Mouse (Mus musculus) neural tube, embryonic 12.5 days (tissue): ENCODE data around the gene Meig1. TPM values are rescaled to one million over a fixed set of nuclear protein-coding genes. Genes with fewer than 3 reads are reported as not detected.

Source experiments
- polyA plus RNA-seq: library from polyadenylated mRNA; unstranded; fragments of >200 nt; fragmentation: Nextera tagmentation; extraction: Ambion mirVana; gene quantifications from 2 replicates; pipeline ENCODE4 v1.2.1, GENCODE M21; 2016

Meig1 gene
- polyA plus RNA-seq, 1 experiment from 2014 or later, result 1.1 TPM

Other genes starting within 250 kb of the Meig1 start
- 55.4 and 57.9 TPM in 2 replicates for gene Nmt2, start 138.4 kb downstream of the Meig1 start, polyA plus RNA-seq
- gene Rpp38, start 90.0 kb downstream of the Meig1 start, polyA plus RNA-seq, result 12.3 and 13.8 TPM in 2 replicates
- 1.1 TPM in 1 of 2 replicates, not detected in the other for gene Acbd7, start 86.5 kb downstream of the Meig1 start, polyA plus RNA-seq
- gene Olah, start 25.4 kb downstream of the Meig1 start, polyA plus RNA-seq, result not detected in 2 replicates
- gene Dclre1c, start 1.5 kb upstream of the Meig1 start, polyA plus RNA-seq, result 8.1 and 8.5 TPM in 2 replicates
- gene Suv39h2, start 52.4 kb upstream of the Meig1 start, polyA plus RNA-seq, result 26.1 and 27.7 TPM in 2 replicates
- gene Gm45902, start 90.1 kb upstream of the Meig1 start, polyA plus RNA-seq, result 9.0 and 9.3 TPM in 2 replicates
- 82.9 and 84.2 TPM in 2 replicates for gene Hspa14, start 90.2 kb upstream of the Meig1 start, polyA plus RNA-seq
- 0.08 and 0.23 TPM in 2 replicates for gene Cdnf, start 90.4 kb upstream of the Meig1 start, polyA plus RNA-seq
- gene Fam107b, start 147.8 kb upstream of the Meig1 start, polyA plus RNA-seq, result 41.1 and 51.8 TPM in 2 replicates